Mouse (Mus musculus) hindlimb bud, embryonic 11.5 days (tissue): ENCODE measurements at regions not wholly inside any gene's neighbourhood (a gene's known extent, or its start where the extent isn't known, plus 50 kb on each side); places are given as distances from the start of the nearest gene placed in this dataset.
"Not testable (repeated sequence)": the region's sequence is repeated elsewhere in the genome, so short reads cannot be mapped to it uniquely, and the experiment has no call there.

ENCODE experiments used
- DNase-seq: peaks from one replicate; pipeline ENCODE4 v3.0.0-alpha.2; 2012; ENCODE audit warnings: low read depth, low spot score; ENCODE audit errors: extremely low spot score

DNA sequence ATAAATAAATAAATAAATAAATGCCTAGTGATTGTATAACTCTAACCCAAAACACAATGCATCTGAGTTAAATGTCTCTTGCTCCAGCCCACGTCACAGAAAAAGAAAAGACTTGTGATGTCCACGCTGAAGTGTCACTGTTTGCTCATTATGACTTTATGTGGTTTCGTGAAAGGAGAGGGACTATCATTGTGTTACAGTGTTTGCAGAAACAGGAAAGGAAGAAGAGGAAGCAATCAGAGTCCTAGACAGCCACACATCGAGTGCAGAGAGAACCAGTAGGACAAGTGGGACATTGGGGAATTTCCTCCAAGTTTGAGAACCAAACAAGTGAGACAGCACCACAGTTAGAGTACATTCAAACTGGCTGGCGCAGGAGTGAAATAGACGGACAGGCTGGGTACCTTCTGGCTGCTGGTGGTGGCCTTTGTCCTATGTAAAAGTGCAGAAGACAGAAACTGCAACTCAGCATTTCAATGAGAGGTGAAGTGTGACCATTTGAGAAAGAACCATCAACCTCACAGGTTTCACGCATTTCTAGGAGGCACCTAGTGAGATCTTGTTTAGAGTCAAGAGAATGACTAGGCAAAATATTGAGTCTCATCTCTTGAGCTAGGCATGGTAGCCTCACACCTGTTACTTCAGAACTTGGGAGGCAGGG is 59.6 kb downstream of the Fasl start:
- DNase-seq = no peak

- DNase-seq = not testable (repeated sequence)
These were observed 60.9 kb downstream of the Fasl start for GRCm38 (mm10) chr1:161727357-161727756.

DNA sequence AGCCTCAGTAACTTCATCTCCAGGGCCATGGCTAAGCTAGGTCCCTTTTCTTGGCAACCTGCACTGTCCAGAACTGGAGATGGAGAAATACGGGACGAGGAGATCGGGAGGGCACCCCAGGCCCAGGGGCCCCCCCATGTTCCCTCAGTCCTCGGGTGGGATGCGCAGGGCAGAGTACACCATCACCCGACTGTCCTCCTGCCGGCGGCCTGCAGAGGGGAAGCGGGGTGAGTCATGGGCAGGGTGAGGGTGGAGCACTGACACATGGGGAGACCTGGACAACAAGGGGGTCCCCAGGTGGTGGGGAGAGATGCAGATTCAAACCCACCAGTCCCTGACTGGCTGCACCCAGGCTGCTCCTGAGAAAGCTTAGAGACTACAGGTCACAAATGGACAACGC is 62.2 kb downstream of the Fasl start:
- DNase-seq = not testable (repeated sequence)

GRCm38 (mm10) chr1:161719876-161720275 is 68.4 kb downstream of the Fasl start:
- no peak for DNase-seq

GRCm38 (mm10) chr1:161718254-161718653 is 70.0 kb downstream of the Fasl start:
- DNase-seq = no peak

DNA sequence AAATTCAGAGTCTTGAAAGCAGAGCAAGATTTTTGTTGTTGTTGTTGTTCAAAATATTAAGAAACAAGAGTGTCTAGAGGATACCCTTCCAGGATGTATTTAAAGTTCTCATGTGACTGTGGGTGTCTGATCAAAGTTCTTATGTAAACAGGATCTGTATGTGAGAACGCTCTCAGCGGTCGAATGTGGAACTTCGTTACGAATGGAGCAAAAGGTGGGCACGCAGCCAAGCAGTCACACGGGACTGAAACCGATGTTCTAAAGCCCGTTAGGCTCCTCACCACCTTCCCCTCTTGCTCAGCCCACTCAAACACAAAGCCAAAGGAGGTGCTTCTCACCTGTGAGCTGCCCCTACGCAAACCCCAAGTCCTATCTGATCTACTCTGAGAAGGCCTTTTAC is 75.4 kb downstream of the Fasl start:
- no peak for DNase-seq

DNA sequence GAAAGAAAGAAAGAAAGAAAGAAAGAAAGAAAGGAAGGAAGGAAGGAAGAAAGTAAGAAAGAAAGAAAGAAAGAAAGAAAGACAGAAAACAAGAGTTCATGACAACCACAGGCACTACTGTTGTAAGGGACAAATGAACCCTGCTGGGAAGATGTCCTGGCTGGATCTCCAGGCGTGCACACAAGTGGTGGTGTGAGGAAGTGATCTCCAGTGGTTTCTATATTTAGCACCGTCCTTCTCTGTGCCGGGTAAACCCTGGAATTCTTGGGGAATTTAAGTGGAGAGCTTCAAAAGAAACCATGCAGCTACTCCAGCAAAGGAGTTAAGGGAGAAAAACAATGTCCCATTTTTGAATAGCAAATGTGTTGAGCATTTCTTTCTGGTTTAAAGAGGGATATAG is 76.0 kb downstream of the Fasl start:
- DNase-seq = no peak

DNA sequence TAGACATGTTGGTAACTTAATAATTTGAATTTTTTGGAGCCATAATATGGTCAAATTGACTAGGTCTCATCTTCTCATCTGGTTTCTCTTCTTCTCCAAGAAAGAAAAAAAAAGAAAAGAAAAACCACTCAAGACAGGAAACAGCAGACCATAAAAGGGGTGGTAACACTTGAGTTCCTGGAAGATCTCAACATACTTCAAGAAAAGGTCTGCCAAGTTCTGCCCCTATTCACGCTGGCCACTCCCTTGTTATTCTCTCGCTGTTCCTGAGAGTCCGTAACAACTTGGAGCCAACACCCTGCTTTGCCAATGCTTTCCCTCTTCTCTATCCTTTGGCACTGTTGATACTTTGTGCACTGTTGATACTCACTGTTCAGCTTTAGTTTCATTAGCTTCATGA is 81.2 kb downstream of the Fasl start:
- no peak for DNase-seq

- no peak for DNase-seq
These were observed 83.3 kb downstream of the Fasl start for GRCm38 (mm10) chr1:161704961-161705360.

DNA sequence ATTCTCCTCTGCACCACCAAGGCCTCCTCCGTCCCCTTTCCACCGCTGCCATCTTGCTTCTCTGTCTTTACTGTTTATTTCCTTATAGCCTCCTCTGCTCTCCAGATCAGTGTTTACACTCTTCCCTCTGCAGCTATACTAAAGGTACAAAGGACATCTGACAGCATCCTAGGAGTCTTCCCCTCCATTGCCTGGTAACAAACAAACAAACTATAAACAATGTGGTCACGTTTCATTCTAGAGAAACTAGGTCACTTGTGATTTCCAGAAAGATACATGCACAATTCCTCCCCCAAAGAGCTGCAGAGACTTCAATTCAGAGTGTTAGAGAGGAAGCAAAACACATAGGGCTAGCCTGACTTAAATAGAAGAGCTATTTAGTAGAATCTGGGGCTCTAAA is 83.8 kb downstream of the Fasl start:
- DNase-seq = no peak

DNA sequence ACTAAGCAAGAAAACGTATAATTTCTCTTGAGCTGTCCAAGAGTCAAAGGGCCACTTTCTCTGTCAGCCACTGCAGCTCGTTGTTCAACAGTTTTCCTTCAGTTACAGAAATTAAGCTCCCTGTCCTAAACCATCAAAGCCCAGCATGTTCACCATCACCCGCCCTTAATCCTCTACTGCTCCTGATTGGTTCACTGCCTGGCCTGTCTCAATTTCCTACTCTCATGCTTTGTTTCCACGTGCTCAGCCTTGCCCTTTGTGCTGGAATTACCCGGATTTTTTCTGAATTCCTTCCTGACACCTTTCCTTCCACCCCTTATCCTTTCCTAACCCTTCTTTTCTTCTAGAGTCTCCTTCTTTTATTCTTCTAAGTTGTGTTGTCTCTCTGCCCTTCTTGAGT is 92.4 kb downstream of the Fasl start:
- DNase-seq = no peak

- DNase-seq = no peak
These were observed 94.5 kb downstream of the Fasl start for GRCm38 (mm10) chr1:161693768-161694160.

DNA sequence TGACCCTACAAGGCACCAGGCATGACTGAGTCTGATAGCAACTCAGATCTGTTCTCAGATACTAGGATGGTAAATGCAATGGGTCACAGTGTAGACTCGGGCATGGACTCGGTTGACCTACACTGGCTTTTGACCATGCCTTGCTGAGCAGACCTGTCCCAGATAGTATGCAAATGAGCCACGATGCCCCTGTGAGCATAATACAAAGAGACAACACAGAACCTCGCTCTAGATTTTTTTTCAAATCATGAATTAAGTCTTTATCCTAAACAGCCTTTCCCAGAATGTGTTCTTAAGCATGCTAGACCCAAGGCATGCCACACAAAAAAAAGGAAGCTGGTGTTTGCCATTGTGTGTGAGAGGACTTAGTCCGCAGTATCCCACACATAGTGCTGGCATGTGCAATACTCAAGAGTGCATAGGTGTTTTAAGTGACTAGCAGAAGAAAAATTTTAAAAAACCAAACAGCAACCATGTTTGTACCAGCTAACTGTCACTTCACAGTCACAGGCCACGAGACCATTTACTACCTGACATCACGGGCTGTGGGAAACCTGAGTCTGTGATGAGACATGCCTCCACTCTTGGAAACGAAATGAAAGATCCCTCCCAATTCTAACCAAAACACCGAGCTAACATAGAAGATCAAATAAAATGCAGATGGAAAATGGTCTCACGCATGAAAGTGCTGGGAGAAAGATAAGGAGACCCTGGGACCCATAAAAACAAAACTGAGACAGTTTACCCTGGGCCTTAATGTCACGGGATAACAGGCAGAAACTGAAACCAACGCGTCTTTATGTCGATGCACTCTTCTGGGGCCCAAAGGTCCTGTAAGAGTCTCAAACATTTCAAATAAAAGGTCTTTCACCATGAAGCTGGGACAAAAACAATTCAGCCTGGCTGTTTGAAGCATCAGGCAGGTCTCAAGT is 95.2 kb downstream of the Fasl start:
- no peak for DNase-seq

DNA sequence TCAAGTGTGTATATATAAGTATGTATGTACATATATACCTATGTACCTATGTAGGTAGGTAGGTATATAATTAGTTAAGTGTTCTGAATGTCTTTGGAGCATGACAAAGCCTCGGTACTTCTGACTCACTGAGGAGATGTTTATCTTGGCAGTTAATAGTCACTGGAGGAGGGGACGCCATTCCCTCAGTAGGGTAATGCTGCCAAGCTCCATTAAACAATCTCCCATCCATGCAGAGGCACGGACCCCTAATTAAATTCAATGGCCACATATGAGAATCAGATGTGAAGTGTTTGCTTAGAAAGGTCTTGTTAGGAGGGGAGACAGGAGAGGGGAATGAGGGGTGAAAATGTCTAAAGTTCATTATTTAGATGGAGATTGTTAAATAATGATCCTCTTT is 99.3 kb downstream of the Fasl start:
- no peak for DNase-seq

DNA sequence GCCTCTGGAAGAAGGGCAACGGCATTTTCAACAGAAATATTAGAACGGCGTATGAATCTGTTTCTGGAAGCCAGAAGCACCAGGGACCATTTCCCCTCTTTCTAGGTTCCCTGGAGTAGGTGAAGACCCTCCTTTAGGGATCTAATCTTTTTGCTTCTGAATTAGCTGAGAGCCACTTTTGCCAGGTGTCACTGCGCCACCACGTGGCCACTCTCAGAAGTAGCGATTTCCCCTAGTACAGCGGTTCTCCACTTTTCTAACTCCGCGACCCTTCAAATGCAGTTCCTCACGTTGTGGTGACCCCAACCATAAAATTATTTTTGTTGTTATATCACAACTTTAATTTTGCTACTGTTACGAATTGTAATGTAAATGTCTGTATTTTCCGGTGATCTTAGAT is 100.7 kb downstream of the Fasl start:
- peak; percentile 42 for DNase-seq

DNA sequence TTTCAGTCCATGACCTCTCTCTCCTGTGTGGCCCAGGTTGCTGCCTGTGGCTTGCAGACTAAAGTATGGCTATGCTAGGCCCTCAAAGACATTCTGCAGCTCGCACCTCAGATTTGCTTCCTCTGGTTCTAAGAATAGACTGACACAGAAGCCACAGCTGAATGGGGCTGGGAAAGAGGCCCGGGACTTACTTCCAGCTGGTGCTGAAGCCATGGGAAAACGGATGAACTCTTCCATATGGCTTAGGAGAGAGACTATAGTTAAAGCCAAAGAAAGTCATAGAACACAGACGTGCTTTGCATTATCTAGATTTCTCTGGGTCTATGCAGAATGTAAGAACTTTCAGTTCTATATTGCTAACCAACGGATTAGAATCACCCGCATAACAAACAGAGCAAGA is 107.7 kb downstream of the Fasl start:
- no peak for DNase-seq

DNA sequence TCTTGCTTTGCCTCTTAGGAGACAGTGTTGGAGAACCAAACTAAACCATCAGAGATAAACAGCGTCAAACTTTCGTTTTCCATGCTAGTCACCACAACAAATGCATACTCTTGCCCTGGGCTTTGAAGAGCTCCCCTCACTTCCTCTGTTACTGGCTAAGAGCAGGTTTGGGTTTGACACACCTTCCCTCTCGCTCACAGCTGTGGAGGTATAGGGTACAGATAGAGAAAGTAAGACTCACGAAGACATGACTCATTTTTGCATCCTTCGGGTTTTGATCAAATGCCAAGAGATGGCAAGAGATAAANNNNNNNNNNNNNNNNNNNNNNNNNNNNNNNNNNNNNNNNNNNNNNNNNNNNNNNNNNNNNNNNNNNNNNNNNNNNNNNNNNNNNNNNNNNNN is 117.4 kb downstream of the Fasl start:
- DNase-seq = no peak

DNA sequence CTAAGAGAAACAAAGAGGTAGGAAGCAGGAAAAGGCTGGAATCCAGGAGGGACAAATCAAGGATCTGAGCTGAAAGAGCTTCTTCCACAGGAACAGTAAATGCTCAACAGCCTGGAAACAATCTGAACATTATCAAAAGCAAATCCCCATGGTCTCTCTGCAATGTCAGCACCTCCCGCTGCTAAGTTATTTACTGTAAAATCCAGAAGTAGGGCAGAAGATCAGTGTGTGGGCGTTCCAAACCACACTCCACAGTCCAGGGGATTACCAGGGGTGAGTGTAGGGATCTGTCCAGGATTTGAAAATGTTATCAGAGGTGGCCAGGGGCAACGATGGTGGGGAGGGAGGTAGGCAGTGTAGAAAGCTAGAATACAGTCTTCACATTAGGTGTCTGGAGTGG is 124.0 kb downstream of the Fasl start:
- no peak for DNase-seq

DNA sequence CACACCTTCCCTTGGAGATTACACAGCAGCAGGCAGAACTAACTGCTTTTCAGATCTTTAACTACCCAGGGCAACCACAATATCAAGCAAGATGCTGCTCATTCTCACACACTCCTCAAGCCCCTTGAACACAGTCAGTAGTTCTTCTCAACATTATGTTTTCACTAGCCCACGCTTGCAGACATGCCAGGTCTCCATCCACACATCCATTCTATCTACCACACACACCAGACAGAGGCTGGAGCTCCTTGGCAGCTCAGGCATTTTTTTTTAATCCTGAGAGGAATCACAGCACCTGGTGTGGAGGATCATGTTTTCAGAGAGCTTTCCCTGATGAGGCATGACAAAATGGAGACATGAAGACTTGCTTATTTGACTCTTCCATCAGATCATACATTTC is 124.9 kb downstream of the Fasl start:
- no peak for DNase-seq

DNA sequence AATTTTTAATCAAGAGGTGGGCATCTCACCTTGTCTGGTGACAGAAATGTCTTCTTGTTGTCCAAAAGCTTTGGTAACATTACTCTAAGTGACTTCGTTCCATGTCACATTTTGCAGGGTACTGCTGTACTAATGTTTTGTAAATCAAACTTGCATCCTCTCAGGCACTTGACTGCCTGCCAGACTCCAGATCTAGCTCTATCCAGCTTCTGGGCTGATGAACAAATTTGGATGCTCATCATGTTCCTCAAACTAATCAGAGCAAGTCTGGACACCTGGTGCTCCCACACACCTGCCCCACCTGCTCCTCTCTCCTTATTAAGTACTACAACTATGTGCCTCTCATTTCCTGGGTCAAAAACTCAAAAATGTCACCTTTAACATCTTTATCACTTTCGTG is 126.1 kb downstream of the Fasl start:
- DNase-seq = no peak

DNA sequence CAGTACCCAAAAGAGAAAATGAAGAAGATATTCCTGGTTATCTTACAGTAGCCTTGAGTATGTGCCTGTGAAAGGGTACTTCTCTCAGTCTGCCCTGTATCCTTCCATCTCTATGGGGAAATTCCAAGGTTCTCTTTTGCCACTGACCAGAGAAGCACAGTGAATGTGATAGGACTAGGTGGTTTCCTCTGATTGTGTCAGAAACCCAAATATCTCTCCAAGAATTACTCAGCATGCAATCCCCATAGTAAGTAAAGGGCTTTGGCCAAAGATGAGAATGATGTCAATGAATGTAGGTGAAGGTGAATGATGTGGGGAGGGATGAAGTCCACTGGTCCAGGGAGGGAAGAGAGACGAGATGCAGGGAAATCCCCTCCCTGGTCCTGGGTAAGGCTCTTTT is 130.8 kb downstream of the Fasl start:
- no peak for DNase-seq

GRCm38 (mm10) chr1:161649387-161649786 is 138.9 kb downstream of the Fasl start:
- DNase-seq = no peak
